Mouse (Mus musculus) limb, embryonic 15.5 days (tissue): ENCODE data around the gene Dnah7c. TPM values are rescaled to one million over a fixed set of nuclear protein-coding genes. Genes with fewer than 3 reads are reported as not detected.

Experiments
- ATAC-seq: fragments of 200-750 bp; cut with Nextera tagmentation; 2 replicates; pipeline ENCODE4 v1.8.0; 2017; ENCODE audit warnings: low read depth, moderate TSS enrichment; ENCODE audit not compliant: insufficient number of reproducible peaks, low FRiP score, low TSS enrichment
- H3K27ac ChIP-seq: fragments of 300-500 bp; sonication (generic); 2 replicates; pipeline ENCODE4 v1.5.1; 2015; ENCODE audit warnings: moderate library complexity, mild to moderate bottlenecking, inconsistent platforms
- H3K27me3 ChIP-seq: fragments of 300-500 bp; sonication (generic); 2 replicates; pipeline ENCODE4 v1.6.1; 2015; ENCODE audit warnings: inconsistent platforms
- H3K36me3 ChIP-seq: fragments of 300-500 bp; sonication (generic); 2 replicates; pipeline ENCODE4 v1.6.1; 2015; ENCODE audit warnings: inconsistent platforms
- H3K4me1 ChIP-seq: fragments of 300-500 bp; sonication (generic); 2 replicates; pipeline ENCODE4 v1.6.1; 2015; ENCODE audit warnings: inconsistent platforms
- H3K4me2 ChIP-seq: fragments of 300-500 bp; sonication (generic); 2 replicates; pipeline ENCODE4 v1.6.1; 2015; ENCODE audit warnings: mild to moderate bottlenecking, inconsistent platforms
- H3K4me3 ChIP-seq: fragments of 300-500 bp; sonication (generic); 2 replicates; pipeline ENCODE4 v1.5.1; 2015; ENCODE audit warnings: mild to moderate bottlenecking, inconsistent platforms
- H3K9ac ChIP-seq: fragments of 300-500 bp; sonication (generic); 2 replicates; pipeline ENCODE4 v1.6.1; 2015; ENCODE audit warnings: inconsistent platforms
- H3K9me3 ChIP-seq: fragments of 300-500 bp; sonication (generic); 2 replicates; pipeline ENCODE4 v1.6.1; 2016; ENCODE audit warnings: inconsistent platforms
- WGBS: fragments of 180-500 bp; shearing (Covaris S2); methylation state at CpG from one replicate; pipeline ENCODE4 v1.1.7; 2015; 5-methylcytosine and 5-hydroxymethylcytosine counted together
- polyA plus RNA-seq: library from polyadenylated mRNA; unstranded; fragments of >200 nt; fragmentation: Nextera tagmentation; extraction: Ambion mirVana; gene quantifications from 2 replicates; pipeline ENCODE4 v1.2.1, GENCODE M21; 2015

The Dnah7c gene
- polyA plus RNA-seq, 1 experiment from 2014 or later, result 0.08 TPM

- H3K9ac ChIP-seq, result no peak overlapping the region
- no peaks in the 10 kb centered on the region for H3K36me3 ChIP-seq
- ATAC-seq, result no peak
- H3K4me1 ChIP-seq, result no peaks in the 10 kb centered on the region
- H3K27ac ChIP-seq, result no peak overlapping the region
- H3K4me2 ChIP-seq, result no peak overlapping the region
- H3K9me3 ChIP-seq, result no peaks in the 10 kb centered on the region
- H3K4me3 ChIP-seq, result no peak overlapping the region
- no peaks in the 10 kb centered on the region for H3K27me3 ChIP-seq
- 50% methylated on average over 4 of the region's 4 CpGs for WGBS
Measured at GRCm38 (mm10) chr1:46843406-46843805, 418.0 kb downstream of the Dnah7c start.

GRCm38 (mm10) chr1:46844281-46844680 is 418.9 kb downstream of the Dnah7c start:
- Histone ChIP-seq H3K9ac (no peak overlapping the region), H3K4me2 (no peak overlapping the region), H3K4me3 (no peak overlapping the region), H3K36me3 (no peaks in the 10 kb centered on the region), H3K27ac (no peak overlapping the region), H3K27me3 (no peaks in the 10 kb centered on the region), H3K9me3 (no peaks in the 10 kb centered on the region), H3K4me1 (no peaks in the 10 kb centered on the region)
- no peak for ATAC-seq
- WGBS, result 82% methylated on average over 2 of the region's 2 CpGs

- no peak overlapping the region for H3K4me3 ChIP-seq
- no peaks in the 10 kb centered on the region for H3K9me3 ChIP-seq
- H3K4me2 ChIP-seq, result no peak overlapping the region
- H3K4me1 ChIP-seq, result no peaks in the 10 kb centered on the region
- H3K27me3 ChIP-seq, result no peaks in the 10 kb centered on the region
- 48% methylated on average over 5 of the region's 5 CpGs for WGBS
- ATAC-seq, result no peak
- no peak overlapping the region for H3K27ac ChIP-seq
- no peak overlapping the region for H3K9ac ChIP-seq
- H3K36me3 ChIP-seq, result no peaks in the 10 kb centered on the region
Measured at GRCm38 (mm10) chr1:46845221-46845620, 419.8 kb downstream of the Dnah7c start.

GRCm38 (mm10) chr1:46849758-46850157 is 424.4 kb downstream of the Dnah7c start:
- Histone ChIP-seq H3K27me3 (no peaks in the 10 kb centered on the region), H3K9ac (no peak overlapping the region), H3K4me3 (no peak overlapping the region), H3K36me3 (no peaks in the 10 kb centered on the region), H3K27ac (no peak overlapping the region), H3K4me1 (peaks cover 14% of the 10 kb centered on the region), H3K4me2 (no peak overlapping the region), H3K9me3 (no peaks in the 10 kb centered on the region)
- ATAC-seq, result no peak
- 51% methylated on average over 1 of the region's 1 CpGs for WGBS

DNA sequence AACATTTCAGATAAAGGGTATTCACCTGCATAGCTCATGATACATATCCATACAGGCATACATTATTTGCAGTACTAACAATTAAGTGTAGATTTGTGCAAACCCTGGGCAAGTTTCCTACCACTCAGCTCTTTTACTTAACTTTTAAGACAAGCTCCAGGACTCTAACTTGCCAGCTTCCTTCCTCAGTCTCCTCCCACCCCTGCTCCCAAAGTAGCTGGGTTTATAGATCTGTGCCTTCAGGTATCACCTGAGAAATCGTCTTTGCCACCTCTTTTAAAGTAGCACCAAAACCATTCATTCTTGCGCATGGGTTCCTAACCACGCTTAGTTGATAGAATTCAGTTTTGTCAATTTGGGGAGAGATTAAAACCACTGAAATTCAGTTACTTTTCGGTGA is 426.2 kb downstream of the Dnah7c start:
- Histone ChIP-seq H3K4me3 (peak overlapping the region; percentile 90), H3K9ac (no peak overlapping the region), H3K9me3 (no peaks in the 10 kb centered on the region), H3K4me2 (peak overlapping the region; percentile 56), H3K27ac (peak overlapping the region; percentile 57), H3K36me3 (no peaks in the 10 kb centered on the region), H3K27me3 (no peaks in the 10 kb centered on the region), H3K4me1 (peaks cover 16% of the 10 kb centered on the region)
- ATAC-seq, result no peak
- 37% methylated on average over 4 of the region's 4 CpGs for WGBS

- 2% methylated on average over 4 of the region's 4 CpGs for WGBS
Measured at GRCm38 (mm10) chr1:46852216-46852599, 426.8 kb downstream of the Dnah7c start.

DNA sequence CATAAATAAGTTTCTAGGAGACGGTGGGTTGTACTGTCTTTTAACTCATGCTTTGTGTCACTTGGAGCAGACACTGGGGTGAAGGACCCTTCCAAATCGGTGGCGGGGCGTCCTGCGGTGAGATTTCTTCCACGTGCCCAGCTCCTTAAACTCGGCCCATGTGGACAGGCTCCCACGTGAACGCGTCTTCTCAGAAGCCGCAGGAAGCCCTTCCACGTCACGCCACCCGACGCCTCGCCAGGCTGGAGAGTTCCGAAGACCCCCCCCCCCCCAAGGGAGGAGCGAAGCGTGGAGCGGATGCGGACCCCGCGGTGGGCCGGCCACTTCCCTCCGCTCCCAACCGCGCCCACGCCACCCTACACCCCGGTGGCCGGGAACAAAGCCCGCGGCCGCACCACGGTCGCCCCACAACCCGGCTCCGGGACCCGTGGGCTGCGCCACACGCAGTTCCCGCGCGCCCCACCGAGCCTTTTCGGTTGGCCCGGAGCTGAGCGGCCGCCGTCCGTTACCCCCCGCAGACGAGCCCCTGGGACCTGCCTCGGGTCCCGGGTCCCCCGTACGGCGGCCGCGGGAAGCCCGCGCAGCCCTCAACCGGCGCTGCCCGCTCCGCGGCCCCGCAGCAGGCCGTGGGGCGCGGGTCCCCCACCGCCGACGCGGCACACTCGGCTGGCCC is 427.3 kb downstream of the Dnah7c start:
- H3K9me3 ChIP-seq, result no peaks in the 10 kb centered on the region
- peak overlapping the region; percentile 56 for H3K4me2 ChIP-seq
- H3K27me3 ChIP-seq, result no peaks in the 10 kb centered on the region
- H3K36me3 ChIP-seq, result no peaks in the 10 kb centered on the region
- peak; percentile 31 for ATAC-seq
- peaks cover 16% of the 10 kb centered on the region for H3K4me1 ChIP-seq
- peak overlapping the region; percentile 90 for H3K4me3 ChIP-seq
- H3K9ac ChIP-seq, result peak overlapping the region; percentile 100
- peak overlapping the region; percentile 100 for H3K27ac ChIP-seq
- WGBS, result under 1% methylated on average over 72 of the region's 75 CpGs

More at GRCm38 (mm10) chr1:46852216-46852599, 426.8 kb downstream of the Dnah7c start:
- H3K4me3 ChIP-seq, result peak overlapping the region; percentile 90
- H3K36me3 ChIP-seq, result no peaks in the 10 kb centered on the region
- peak overlapping the region; percentile 56 for H3K4me2 ChIP-seq
- peak overlapping the region; percentile 100 for H3K9ac ChIP-seq
- H3K4me1 ChIP-seq, result peaks cover 16% of the 10 kb centered on the region
- no peaks in the 10 kb centered on the region for H3K9me3 ChIP-seq
- H3K27me3 ChIP-seq, result no peaks in the 10 kb centered on the region
- no peak for ATAC-seq
- H3K27ac ChIP-seq, result peak overlapping the region; percentile 100

DNA sequence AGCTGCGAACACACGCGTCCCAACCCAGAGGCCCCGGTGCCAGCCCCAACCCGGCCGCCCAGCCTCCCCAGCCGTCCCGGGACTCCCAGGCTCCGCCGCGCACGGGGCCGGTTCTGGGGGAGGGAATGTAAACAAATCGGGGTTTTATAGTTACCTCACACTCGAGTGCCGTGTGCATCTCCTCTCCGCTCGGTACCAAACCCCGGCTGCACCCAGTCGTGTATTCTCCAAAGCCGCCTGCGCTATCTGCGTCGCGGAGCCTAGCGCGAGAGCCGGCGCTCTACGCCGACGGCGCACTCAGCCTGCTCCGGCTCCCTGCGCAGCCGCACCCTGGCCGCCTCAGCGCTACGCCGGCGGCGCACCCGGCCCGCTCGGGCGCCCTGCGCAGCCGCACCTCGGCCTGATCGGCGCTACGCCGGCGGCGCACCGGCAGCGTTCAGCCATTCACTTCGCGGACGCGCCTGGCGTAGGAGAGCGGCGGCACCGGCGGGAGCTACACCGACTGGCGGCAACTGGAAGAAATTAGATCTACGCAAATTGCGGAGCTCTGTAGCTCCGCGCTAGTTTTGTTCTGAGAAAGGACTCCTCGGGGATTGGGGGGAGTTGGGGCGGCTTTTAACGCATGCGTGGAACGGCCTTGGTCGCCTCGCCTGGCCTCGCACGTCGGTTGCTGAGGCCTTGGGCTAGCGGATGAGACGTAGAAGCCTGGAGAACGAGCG is 428.1 kb downstream of the Dnah7c start:
- Histone ChIP-seq H3K27me3 (no peaks in the 10 kb centered on the region), H3K27ac (peak overlapping the region; percentile 100), H3K9ac (peak overlapping the region; percentile 100), H3K4me1 (peaks cover 16% of the 10 kb centered on the region), H3K36me3 (no peaks in the 10 kb centered on the region), H3K4me3 (peak overlapping the region; percentile 90), H3K9me3 (no peaks in the 10 kb centered on the region), H3K4me2 (peak overlapping the region; percentile 56)
- WGBS, result under 1% methylated on average over 86 of the region's 86 CpGs
- peak; percentile 93 for ATAC-seq

DNA sequence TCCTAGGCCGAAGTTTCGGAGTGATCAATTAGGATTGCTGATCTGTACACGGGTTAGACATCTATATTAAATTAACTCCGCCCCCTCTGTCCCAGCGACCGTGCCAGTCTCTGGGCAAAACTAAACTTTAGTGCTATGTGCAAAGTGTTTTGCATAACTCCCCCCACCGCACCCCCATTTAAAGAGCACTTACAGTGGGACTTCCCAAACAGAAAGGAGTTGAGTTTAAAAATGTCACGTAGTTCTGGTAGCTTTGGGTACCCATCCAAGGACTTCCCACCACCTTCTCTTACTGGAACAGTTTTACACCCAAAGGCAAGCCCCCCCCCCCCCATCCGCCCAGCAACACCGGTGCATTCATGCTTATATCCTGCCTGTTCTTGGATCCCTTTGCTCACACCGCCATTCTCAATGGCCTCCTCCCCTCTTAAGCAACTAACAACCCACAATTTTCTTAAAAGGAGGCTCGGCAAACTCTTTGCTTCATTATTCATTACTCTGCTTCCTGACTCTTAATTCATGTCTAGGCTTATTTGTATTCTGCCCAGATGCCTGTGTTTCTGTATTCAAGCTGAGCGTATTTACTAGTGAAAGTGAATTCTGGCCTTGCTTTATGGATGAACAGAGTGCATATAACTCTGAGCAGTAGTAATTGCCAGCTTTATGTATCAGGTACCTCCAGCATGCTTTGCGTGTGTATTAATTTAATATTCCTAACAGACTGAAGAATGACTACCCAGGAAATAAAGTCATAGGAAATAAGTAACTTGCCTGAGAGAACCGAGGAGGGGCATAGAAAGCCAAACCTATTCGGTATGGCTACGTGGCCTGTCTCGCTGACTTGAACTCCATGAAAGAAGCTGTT is 428.9 kb downstream of the Dnah7c start:
- peak overlapping the region; percentile 44 for H3K9ac ChIP-seq
- peak overlapping the region; percentile 44 for H3K4me2 ChIP-seq
- peak overlapping the region; percentile 90 for H3K4me3 ChIP-seq
- ATAC-seq, result peak; percentile 59
- 25% methylated on average over 18 of the region's 18 CpGs for WGBS
- H3K27me3 ChIP-seq, result no peaks in the 10 kb centered on the region
- H3K27ac ChIP-seq, result peak overlapping the region; percentile 100
- no peaks in the 10 kb centered on the region for H3K9me3 ChIP-seq
- H3K36me3 ChIP-seq, result no peaks in the 10 kb centered on the region
- peaks cover 16% of the 10 kb centered on the region for H3K4me1 ChIP-seq

DNA sequence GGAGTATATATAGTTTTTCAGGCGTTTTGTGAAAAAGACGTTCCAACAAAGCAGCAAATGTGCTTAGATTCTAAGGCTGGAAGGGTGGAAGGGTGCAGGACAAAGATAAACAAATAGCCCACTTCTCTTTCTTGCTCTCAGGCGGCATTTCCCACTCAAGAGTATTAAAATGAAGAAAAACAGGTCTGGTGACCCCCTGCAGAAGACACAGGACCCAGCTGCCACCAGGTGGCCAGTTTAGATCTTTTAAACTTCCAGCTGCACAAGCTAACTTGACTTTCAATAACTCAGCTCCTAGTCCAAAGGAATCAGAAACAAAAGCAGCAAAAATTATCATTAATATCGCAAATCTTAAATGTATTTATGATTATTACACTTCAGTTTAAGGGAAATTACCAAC is 431.1 kb downstream of the Dnah7c start:
- 49% methylated on average over 4 of the region's 4 CpGs for WGBS
- Histone ChIP-seq H3K9me3 (no peaks in the 10 kb centered on the region), H3K9ac (no peak overlapping the region), H3K4me2 (no peak overlapping the region), H3K36me3 (no peaks in the 10 kb centered on the region), H3K4me1 (peaks cover 10% of the 10 kb centered on the region), H3K4me3 (no peak overlapping the region), H3K27me3 (no peaks in the 10 kb centered on the region), H3K27ac (no peak overlapping the region)
- ATAC-seq, result no peak
